Mouse (Mus musculus): ENCODE measurements at regions not wholly inside any gene's neighbourhood (a gene's known extent, or its start where the extent isn't known, plus 50 kb on each side); places are given as distances from the start of the nearest gene placed in this dataset.

DNA sequence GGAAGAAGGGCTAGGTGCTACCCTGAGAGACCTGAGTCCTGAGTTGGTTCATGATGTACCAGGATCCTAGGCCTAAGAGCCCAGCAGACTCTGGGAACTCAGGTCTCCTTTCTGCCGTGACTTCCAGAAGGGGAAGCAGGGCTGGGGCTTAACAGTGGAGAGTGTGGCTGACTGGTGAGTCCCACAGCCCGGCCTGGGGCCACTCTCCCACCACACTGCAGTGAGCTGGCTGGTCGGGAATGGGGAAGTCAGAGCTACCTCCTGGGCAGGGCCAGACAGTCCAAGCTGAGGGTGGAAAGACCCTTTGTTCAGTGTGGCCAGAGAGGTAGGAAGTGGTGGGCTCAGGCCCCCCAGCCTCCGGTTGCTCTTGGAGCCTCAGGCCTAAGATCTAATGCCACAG, 61.6 kb upstream of the Runx3 start:
- 75% methylated on average over 4 of the region's 4 CpGs for WGBS
- no peak overlapping the region for H3K27ac ChIP-seq (ENCODE audit: low read length)
- H3K4me1 ChIP-seq (replicated peaks; ENCODE audit: control insufficient read depth, insufficient read depth, low read length): 0 out of 2 replicates have a peak, but pooled peaks cover 4% of the 10 kb centered on the region
- H3K4me2 ChIP-seq (ENCODE audit: low read depth, low read length): no peak overlapping the region
- no peaks in the 10 kb centered on the region for H3K27me3 ChIP-seq (ENCODE audit: control insufficient read depth, insufficient read depth, low read depth, low read length)
- H3K4me3 ChIP-seq (ENCODE audit: low read length): no peak overlapping the region
- ATAC-seq (ENCODE audit: low read depth): no peak
- H3K9ac ChIP-seq (ENCODE audit: low read length): no peak overlapping the region
- no peaks in the 10 kb centered on the region for H3K9me3 ChIP-seq (ENCODE audit: control insufficient read depth, low read length)
- H3K36me3 ChIP-seq (ENCODE audit: control insufficient read depth, insufficient read depth, low read length): no peaks in the 10 kb centered on the region

DNA sequence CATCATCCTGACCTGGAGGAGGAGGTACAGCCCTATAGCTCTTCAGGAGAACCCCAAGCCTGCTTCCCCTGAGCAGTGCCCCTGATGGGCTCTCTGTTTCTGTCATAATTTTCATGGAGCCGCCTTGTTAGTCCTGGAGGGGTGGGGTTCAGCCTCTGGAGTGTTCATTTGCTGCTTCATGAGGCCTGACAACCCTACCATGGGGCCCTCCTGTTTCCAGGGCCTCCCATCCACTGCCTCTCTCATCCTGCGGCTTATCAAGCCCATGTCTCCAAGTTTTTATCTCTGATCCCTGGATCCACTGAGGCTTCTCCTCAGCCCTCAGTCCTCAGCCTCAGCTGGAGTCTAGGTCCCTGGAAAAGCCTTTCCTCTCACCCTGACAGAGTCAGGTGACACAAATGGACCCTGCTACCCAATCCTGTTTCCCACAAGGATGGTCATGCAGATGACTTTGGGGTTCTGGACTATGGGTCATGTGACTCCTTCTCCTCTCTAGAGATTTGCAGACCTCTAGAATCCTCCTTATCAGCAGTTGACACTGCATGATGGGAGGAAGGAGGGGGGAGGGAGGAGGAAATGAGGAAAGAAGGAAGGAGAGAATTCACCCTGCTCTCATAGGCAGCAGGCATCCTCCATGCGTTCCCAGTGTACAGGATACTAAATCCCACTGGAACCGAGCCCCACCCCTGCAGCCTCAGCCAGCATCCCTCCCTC, 59.3 kb upstream of the Runx3 start:
- no peaks in the 10 kb centered on the region for H3K27me3 ChIP-seq (ENCODE audit: control insufficient read depth, insufficient read depth, low read depth, low read length)
- H3K4me2 ChIP-seq (ENCODE audit: low read depth, low read length): no peak overlapping the region
- no peaks in the 10 kb centered on the region for H3K4me1 ChIP-seq (replicated peaks; ENCODE audit: control insufficient read depth, insufficient read depth, low read length)
- no peaks in the 10 kb centered on the region for H3K9me3 ChIP-seq (ENCODE audit: control insufficient read depth, low read length)
- H3K9ac ChIP-seq (ENCODE audit: low read length): no peak overlapping the region
- no peak for ATAC-seq (ENCODE audit: low read depth)
- no peak overlapping the region for H3K4me3 ChIP-seq (ENCODE audit: low read length)
- H3K36me3 ChIP-seq (ENCODE audit: control insufficient read depth, insufficient read depth, low read length): no peaks in the 10 kb centered on the region
- 29% methylated on average over 4 of the region's 4 CpGs for WGBS
- H3K27ac ChIP-seq (ENCODE audit: low read length): no peak overlapping the region

DNA sequence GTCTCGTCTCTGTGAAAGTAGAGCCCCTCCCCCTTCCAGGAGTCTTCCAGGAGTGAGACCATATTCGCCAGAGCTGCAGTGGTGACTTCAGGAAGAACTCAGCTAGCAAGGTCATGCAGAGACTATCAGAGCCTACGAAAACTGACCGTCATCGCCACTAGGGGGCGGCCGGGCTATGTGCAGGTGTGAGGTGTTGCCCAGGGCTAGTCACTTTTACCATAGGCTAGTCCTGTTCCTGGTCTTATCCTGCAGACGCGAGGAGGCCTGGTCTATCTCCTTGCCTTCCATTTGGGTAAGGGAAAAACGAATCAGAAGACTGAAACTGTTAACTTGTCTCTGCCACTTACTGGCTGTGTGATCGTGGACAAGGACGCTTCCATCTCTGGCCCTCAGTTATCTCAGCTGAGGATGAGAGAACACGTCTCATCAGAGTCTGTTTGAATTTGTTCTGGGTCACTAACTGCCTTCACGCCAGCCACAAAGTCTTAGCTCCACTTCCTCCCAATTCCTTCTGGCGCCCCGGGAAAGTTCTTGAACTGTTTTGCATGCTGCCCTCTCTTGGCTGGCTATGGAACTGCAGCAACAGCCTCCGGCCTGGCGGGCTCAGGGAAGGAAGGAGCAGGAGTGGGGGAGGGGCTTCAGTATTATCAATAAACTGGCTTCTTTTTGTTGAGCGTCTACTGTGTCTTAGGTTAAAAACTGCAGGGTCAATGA, 53.5 kb upstream of the Runx3 start:
- H3K4me3 ChIP-seq (ENCODE audit: low read length): peak overlapping the region; percentile 23
- WGBS: 10% methylated on average over 19 of the region's 19 CpGs
- peak; percentile 77 for ATAC-seq (ENCODE audit: low read depth)

DNA sequence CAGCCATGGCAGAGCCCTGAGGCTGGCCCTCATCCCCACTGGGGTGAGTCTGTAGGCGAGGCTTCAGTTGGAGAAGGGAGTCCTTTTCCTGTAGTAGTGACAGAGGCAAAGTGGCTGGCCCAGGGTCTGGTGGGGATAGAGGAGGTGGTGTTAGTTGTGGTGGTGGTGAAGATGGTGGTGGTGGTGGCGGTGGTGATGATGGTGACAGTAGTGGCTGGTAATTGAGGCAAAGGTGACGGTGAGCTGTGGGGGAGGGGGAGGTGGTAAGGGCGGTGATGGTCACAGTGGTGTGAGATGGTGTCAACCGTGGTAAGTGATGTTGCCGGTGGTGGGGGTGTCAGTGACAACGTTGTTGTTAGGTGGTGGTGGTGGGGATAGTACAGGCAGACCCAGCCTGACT, 52.6 kb upstream of the Runx3 start:
- Histone ChIP-seq H3K4me1 (replicated peaks; ENCODE audit: control insufficient read depth, insufficient read depth, low read length) (peaks cover 3% of the 10 kb centered on the region; the same call in 1 of the 2 replicates), H3K9ac (ENCODE audit: low read length) (no peak overlapping the region), H3K4me2 (ENCODE audit: low read depth, low read length) (no peak overlapping the region), H3K27ac (ENCODE audit: low read length) (no peak overlapping the region), H3K36me3 (ENCODE audit: control insufficient read depth, insufficient read depth, low read length) (no peaks in the 10 kb centered on the region), H3K9me3 (ENCODE audit: control insufficient read depth, low read length) (no peaks in the 10 kb centered on the region), H3K4me3 (ENCODE audit: low read length) (no peak overlapping the region), H3K27me3 (ENCODE audit: control insufficient read depth, insufficient read depth, low read depth, low read length) (no peaks in the 10 kb centered on the region)
- 65% methylated on average over 7 of the region's 7 CpGs for WGBS
- ATAC-seq (ENCODE audit: low read depth): no peak

More for the DNA sequence above, 53.5 kb upstream of the Runx3 start:
- Histone ChIP-seq H3K27ac (ENCODE audit: low read length) (no peak overlapping the region), H3K4me1 (replicated peaks; ENCODE audit: control insufficient read depth, insufficient read depth, low read length) (peaks cover 3% of the 10 kb centered on the region; the same call in 1 of the 2 replicates), H3K27me3 (ENCODE audit: control insufficient read depth, insufficient read depth, low read depth, low read length) (no peaks in the 10 kb centered on the region), H3K36me3 (ENCODE audit: control insufficient read depth, insufficient read depth, low read length) (no peaks in the 10 kb centered on the region), H3K4me2 (ENCODE audit: low read depth, low read length) (peak overlapping the region; percentile 48), H3K9ac (ENCODE audit: low read length) (no peak overlapping the region), H3K9me3 (ENCODE audit: control insufficient read depth, low read length) (no peaks in the 10 kb centered on the region)

DNA sequence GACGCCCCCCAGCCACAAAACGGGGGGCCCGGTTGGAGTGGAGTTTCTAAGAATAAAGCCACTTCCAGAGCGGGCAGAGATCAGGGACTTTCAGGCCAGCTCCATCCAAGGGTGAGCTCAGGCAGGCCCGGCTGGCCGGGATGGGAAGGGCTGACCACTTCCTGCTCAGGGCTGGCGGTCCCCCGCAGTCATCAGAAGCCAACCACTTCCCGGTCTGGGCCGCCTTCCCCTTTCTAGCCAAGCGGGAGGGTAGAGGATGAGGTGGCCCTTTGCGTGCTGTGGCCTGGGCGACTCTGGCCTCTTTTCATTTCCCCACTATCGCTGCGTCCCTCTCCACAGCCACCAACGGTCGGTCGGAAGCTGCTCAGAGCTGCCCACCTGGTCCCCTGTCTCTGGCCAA, 50.6 kb upstream of the Runx3 start:
- 65% methylated on average over 18 of the region's 18 CpGs for WGBS
- no peak for ATAC-seq (ENCODE audit: low read depth)
- H3K4me3 ChIP-seq (ENCODE audit: low read length): no peak overlapping the region
- H3K36me3 ChIP-seq (ENCODE audit: control insufficient read depth, insufficient read depth, low read length): no peaks in the 10 kb centered on the region
- no peak overlapping the region for H3K4me2 ChIP-seq (ENCODE audit: low read depth, low read length)
- peaks cover 3% of the 10 kb centered on the region; the same call in 1 of the 2 replicates for H3K4me1 ChIP-seq (replicated peaks; ENCODE audit: control insufficient read depth, insufficient read depth, low read length)
- no peak overlapping the region for H3K9ac ChIP-seq (ENCODE audit: low read length)
- no peaks in the 10 kb centered on the region for H3K27me3 ChIP-seq (ENCODE audit: control insufficient read depth, insufficient read depth, low read depth, low read length)
- no peak overlapping the region for H3K27ac ChIP-seq (ENCODE audit: low read length)
- H3K9me3 ChIP-seq (ENCODE audit: control insufficient read depth, low read length): no peaks in the 10 kb centered on the region
